Mouse (Mus musculus) embryonic facial prominence, embryonic 14.5 days (tissue): ENCODE measurements around the gene Pcbp1. TPM values are rescaled to one million over a fixed set of nuclear protein-coding genes. Genes with fewer than 3 reads are reported as not detected.
"Not testable (repeated sequence)": the region's sequence is repeated elsewhere in the genome, so short reads cannot be mapped to it uniquely, and the experiment has no call there.

Experiments
- ATAC-seq: fragments of 200-750 bp; cut with Nextera tagmentation; 2 replicates; pipeline ENCODE4 v1.8.0; 2017; ENCODE audit warnings: low read depth, moderate number of reproducible peaks, moderate TSS enrichment
- DNase-seq: peaks from one replicate; pipeline ENCODE4 v3.0.0-alpha.2; 2015; ENCODE audit warnings: low spot score
- H3K27ac ChIP-seq: fragments of 300-500 bp; sonication (generic); replicated peaks from 2 replicates; pipeline ENCODE4 v1.5.1; 2014; ENCODE audit warnings: low read depth, mild to moderate bottlenecking, low read length, moderate library complexity
- H3K27me3 ChIP-seq: fragments of 300-500 bp; sonication (generic); replicated peaks from 2 replicates; pipeline ENCODE4 v1.6.1; 2014; ENCODE audit warnings: low read length; ENCODE audit not compliant: control insufficient read depth, insufficient read depth
- H3K36me3 ChIP-seq: fragments of 300-500 bp; sonication (generic); 2 replicates; pipeline ENCODE4 v1.6.1; 2014; ENCODE audit warnings: low read length, mixed read lengths; ENCODE audit not compliant: control insufficient read depth, insufficient read depth
- H3K4me1 ChIP-seq: fragments of 300-500 bp; sonication (generic); 2 replicates; pipeline ENCODE4 v1.6.1; 2014; ENCODE audit warnings: antibody characterized with exemption, low read length; ENCODE audit not compliant: control insufficient read depth, insufficient read depth
- H3K4me2 ChIP-seq: fragments of 300-500 bp; sonication (generic); 2 replicates; pipeline ENCODE4 v1.6.1; 2014; ENCODE audit warnings: low read depth, mild to moderate bottlenecking, low read length, moderate library complexity, mixed read lengths
- H3K4me3 ChIP-seq: fragments of 300-500 bp; sonication (generic); 2 replicates; pipeline ENCODE4 v1.5.1; 2014; ENCODE audit warnings: low read depth, mild to moderate bottlenecking, low read length
- H3K9ac ChIP-seq: fragments of 300-500 bp; sonication (generic); 2 replicates; pipeline ENCODE4 v1.6.1; 2014; ENCODE audit warnings: low read depth, mild to moderate bottlenecking, low read length, moderate library complexity, mixed read lengths
- H3K9me3 ChIP-seq: fragments of 300-500 bp; sonication (generic); 2 replicates; pipeline ENCODE4 v1.6.1; 2016; ENCODE audit warnings: low read length; ENCODE audit not compliant: control insufficient read depth
- WGBS: fragments of 180-500 bp; shearing (Covaris S2); extraction: QIAGEN DNeasy Blood & Tissue Kit; methylation state at CpG from one replicate; pipeline ENCODE4 v1.1.7; 2014; 5-methylcytosine and 5-hydroxymethylcytosine counted together
- polyA plus RNA-seq: library from polyadenylated mRNA; unstranded; fragments of >200 nt; fragmentation: Nextera tagmentation; extraction: Ambion mirVana; gene quantifications from 2 replicates; pipeline ENCODE4 v1.2.1, GENCODE M21; 2014

Gene Pcbp1
- polyA plus RNA-seq = 397 and 402 TPM in 2 replicates

- ATAC-seq (peak; percentile 85), DNase-seq (peak; percentile 97)
- no peaks in the 10 kb centered on the region for H3K27me3 ChIP-seq
- peak within 1 kb of the TSS; percentile 96 for H3K4me3 ChIP-seq
- under 1% methylated on average over 40 of the region's 120 CpGs for WGBS
- H3K4me1 ChIP-seq = peaks cover 13% of the 10 kb centered on the region
- H3K9ac ChIP-seq = peak within 1 kb of the TSS; percentile 99
- no peaks in the 10 kb centered on the region for H3K9me3 ChIP-seq
- H3K36me3 ChIP-seq = peaks cover 29% of the 10 kb centered on the region
- H3K27ac ChIP-seq = peak within 1 kb of the TSS; percentile 100
- peak within 1 kb of the TSS; percentile 89 for H3K4me2 ChIP-seq
These were observed at the start of gene Pcbp1 for GRCm38 (mm10) chr6:86526032-86526960. Gene Pcbp1, minus strand, starts transcription at chr6:86526321.

DNA sequence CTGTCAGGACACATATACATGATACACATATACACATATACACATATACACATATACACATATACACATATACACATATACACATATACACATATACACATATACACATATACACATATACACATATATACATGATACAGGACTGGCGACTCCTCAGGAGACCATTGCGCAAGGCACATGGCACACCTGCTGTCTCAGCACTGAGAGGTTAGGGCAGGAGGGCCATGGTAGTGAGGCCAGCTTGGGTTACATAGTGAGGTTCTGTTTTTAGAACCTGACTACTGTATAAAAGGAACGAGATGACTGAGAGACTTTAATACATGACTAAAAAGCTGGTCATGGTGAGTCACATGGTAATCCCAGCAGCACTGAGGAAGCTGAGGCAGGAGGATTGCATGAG lies 48.4 kb upstream of the Pcbp1 start:
- no peak for ATAC-seq
- DNase-seq = no peak
- H3K27ac ChIP-seq = no peak overlapping the region
- peaks cover 3% of the 10 kb centered on the region; the same call in 1 of the 2 replicates for H3K4me1 ChIP-seq
- no peaks in the 10 kb centered on the region for H3K9me3 ChIP-seq
- H3K4me3 ChIP-seq = no peak overlapping the region
- no peak overlapping the region for H3K9ac ChIP-seq
- no peaks in the 10 kb centered on the region for H3K27me3 ChIP-seq
- no peaks in the 10 kb centered on the region for H3K36me3 ChIP-seq
- WGBS = 88% methylated on average over 3 of the region's 3 CpGs
- H3K4me2 ChIP-seq = no peak overlapping the region

DNA sequence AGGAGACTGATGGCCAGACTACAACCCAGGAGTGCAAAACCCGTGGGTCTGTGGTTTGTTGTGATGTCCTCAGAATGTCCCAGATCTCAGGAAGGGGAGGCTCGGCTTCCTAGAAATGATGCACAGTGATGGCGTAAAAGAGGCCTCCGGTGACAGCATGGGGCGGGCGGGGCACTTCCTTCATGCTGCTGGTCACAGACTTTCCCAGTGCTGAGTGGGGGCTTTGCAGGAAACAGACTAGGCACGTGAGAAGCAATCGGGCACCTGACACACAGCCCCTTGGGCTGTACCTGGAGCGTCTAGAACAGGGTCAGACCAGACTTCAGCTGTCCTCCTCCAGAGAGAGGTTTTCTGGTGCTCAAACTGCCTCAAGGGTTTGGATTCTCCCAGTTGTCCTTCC lies 44.7 kb upstream of the Pcbp1 start:
- Histone ChIP-seq H3K27ac (no peak overlapping the region), H3K27me3 (no peaks in the 10 kb centered on the region)
- ATAC-seq = peak; percentile 58; the same call in 1 of the 2 replicates

GRCm38 (mm10) chr6:86569461-86569820 lies 43.3 kb upstream of the Pcbp1 start:
- Histone ChIP-seq H3K4me2 (no peak overlapping the region), H3K9ac (no peak overlapping the region), H3K27ac (no peak overlapping the region), H3K4me3 (no peak overlapping the region), H3K4me1 (peaks cover 7% of the 10 kb centered on the region; the same call in 1 of the 2 replicates), H3K36me3 (peaks cover 17% of the 10 kb centered on the region), H3K9me3 (no peaks in the 10 kb centered on the region), H3K27me3 (no peaks in the 10 kb centered on the region)
- DNase-seq = peak; percentile 63
- WGBS = 58% methylated on average over 3 of the region's 3 CpGs
- peak; percentile 80 for ATAC-seq

More for the DNA sequence above, 44.7 kb upstream of the Pcbp1 start:
- Histone ChIP-seq H3K4me1 (peaks cover 7% of the 10 kb centered on the region; the same call in 1 of the 2 replicates), H3K9me3 (no peaks in the 10 kb centered on the region), H3K36me3 (0 out of 2 replicates have a peak, but pooled peaks cover 5% of the 10 kb centered on the region), H3K4me2 (no peak overlapping the region), H3K4me3 (no peak overlapping the region), H3K9ac (no peak overlapping the region)
- 30% methylated on average over 7 of the region's 9 CpGs for WGBS
- no peak for DNase-seq

GRCm38 (mm10) chr6:86568816-86569460 lies 42.8 kb upstream of the Pcbp1 start:
- no peak overlapping the region for H3K27ac ChIP-seq
- WGBS = 42% methylated on average over 3 of the region's 3 CpGs
- DNase-seq (no peak), ATAC-seq (peak; percentile 27; the same call in 1 of the 2 replicates)
- H3K4me2 ChIP-seq = no peak overlapping the region
- H3K4me3 ChIP-seq = no peak overlapping the region
- no peak overlapping the region for H3K9ac ChIP-seq
- peaks cover 7% of the 10 kb centered on the region; the same call in 1 of the 2 replicates for H3K4me1 ChIP-seq
- H3K27me3 ChIP-seq = no peaks in the 10 kb centered on the region
- H3K9me3 ChIP-seq = no peaks in the 10 kb centered on the region
- H3K36me3 ChIP-seq = peaks cover 19% of the 10 kb centered on the region

- no peak for ATAC-seq
- Histone ChIP-seq H3K4me3 (no peak overlapping the region), H3K4me1 (peaks cover 7% of the 10 kb centered on the region; the same call in 1 of the 2 replicates), H3K9me3 (no peaks in the 10 kb centered on the region), H3K27ac (no peak overlapping the region), H3K27me3 (no peaks in the 10 kb centered on the region), H3K9ac (no peak overlapping the region), H3K36me3 (peaks cover 42% of the 10 kb centered on the region), H3K4me2 (no peak overlapping the region)
- DNase-seq = no peak
- WGBS = 93% methylated on average over 2 of the region's 2 CpGs
These were observed 39.7 kb upstream of the Pcbp1 start for GRCm38 (mm10) chr6:86565782-86566181.

DNA sequence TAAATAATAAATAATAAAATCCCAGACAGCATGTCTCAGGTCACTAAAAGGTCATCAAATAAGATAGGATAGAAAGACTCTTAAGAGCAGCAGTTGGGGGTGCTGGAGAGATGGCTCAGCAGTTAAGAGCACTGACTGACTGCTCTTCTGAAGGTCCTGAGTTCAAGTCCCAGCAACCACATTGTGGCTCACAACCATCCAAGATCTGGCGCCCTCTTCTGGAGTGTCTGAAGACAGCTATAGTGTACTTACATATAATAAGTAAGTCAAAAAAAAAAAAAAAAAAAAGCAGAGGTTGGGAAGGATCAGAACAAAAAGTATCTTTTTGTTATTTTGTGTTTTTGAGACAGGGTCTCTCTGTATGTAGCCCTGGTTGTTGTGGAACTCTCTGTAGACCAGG lies 31.1 kb upstream of the Pcbp1 start:
- DNase-seq, H3K4me3 ChIP-seq, H3K4me2 ChIP-seq, H3K4me1 ChIP-seq, H3K27ac ChIP-seq, ATAC-seq, H3K27me3 ChIP-seq, H3K9ac ChIP-seq, H3K9me3 ChIP-seq: not testable (repeated sequence)
- WGBS = 88% methylated on average over 1 of the region's 1 CpGs
- H3K36me3 ChIP-seq = peaks cover 39% of the 10 kb centered on the region

DNA sequence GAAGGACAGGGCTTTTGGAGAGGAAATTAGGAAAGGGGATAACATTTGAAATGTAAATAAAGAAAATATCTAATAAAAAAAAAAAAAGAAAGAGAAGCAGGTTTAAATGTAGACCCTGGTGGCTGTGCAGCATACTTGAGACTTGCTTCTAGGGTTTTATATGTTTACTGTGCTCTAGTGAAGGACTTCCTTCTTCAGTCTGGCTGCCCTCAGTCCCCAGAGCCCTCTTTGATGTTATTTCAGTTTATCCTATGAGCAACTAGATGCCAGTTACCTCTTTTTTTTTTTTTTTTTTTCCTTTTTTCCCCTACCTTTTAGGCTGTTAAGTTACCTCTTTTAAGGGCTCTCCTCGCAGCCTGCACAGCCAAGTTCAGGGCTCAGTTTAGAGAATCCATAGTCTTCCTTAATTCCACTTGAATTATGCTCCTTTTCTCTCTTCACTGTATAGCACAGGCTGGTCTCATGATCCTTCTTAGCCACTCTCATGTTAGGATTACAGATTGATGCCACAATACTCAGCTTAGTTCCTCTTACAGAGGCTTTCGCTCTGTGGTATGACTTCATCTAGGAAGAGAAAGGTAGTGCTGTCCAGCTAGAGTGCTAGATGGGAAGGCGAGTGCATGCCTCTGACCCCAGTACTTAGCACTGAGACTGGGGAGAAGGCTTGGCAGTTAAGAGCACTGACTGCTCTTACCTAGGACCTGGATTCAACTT lies 30.4 kb upstream of the Pcbp1 start:
- Histone ChIP-seq H3K4me1 (no peaks in the 10 kb centered on the region), H3K27me3 (no peaks in the 10 kb centered on the region), H3K4me2 (no peak overlapping the region), H3K9me3 (no peaks in the 10 kb centered on the region), H3K9ac (no peak overlapping the region), H3K36me3 (peaks cover 40% of the 10 kb centered on the region), H3K4me3 (no peak overlapping the region), H3K27ac (no peak overlapping the region)
- ATAC-seq = no peak
- WGBS = 98% methylated on average over 3 of the region's 3 CpGs
- no peak for DNase-seq
